Comparison of ENCODE assay signal across 9 mouse cellular contexts in genomic region chr5:108678296-108678854, GRCm38 (mm10). TPM values are rescaled to one million over a fixed set of nuclear protein-coding genes. Genes with fewer than 3 reads are reported as not detected.
DNase-seq lines count a peak whose midpoint lies in the region; TF ChIP-seq lines count a peak whose summit lies in the region.
"Had no signal": no experiment of that assay in that cellular context is flagged by ENCODE, and none has a peak within 500 bp of the region (broad histone marks: within the 10 kb centered on the region; RNA-seq: fewer than 3 reads in every experiment).

No protein-coding gene starts in this region.

- peak overlapping the region; percentile 93 for H3K27ac ChIP-seq in layer of hippocampus, adult 2 months

- no peak overlapping the region for H3K4me3 ChIP-seq in layer of hippocampus, adult 2 months

- no peak for TF ChIP-seq CTCF in layer of hippocampus, adult 2 months (conservative IDR thresholded peaks at IDR 0.05)

- peak; percentile 35 to 42 for DNase-seq in cerebellum, postnatal 25 days
- no peak for DNase-seq in cerebellum, postnatal 36 days
- DNase-seq in layer of hippocampus, adult 2 months (ENCODE audit: low spot score in 2 of 2) = no peak
- DNase-seq in layer of hippocampus, postnatal 14 days (ENCODE audit: low spot score in 2 of 2) = no peak
- DNase-seq in brain, adult 2 months (ENCODE audit: low read depth, low spot score) = peak; percentile 58
- DNase-seq in kidney, postnatal 36 days = peak; percentile 71 to 74
- DNase-seq in right cerebral cortex, postnatal 4 days = no peak
- DNase-seq in heart, adult 11 months = no peak
- DNase-seq: B cell, adult 2 months had no signal

RNA-seq across cellular contexts. Expression of gene Slc26a1, which starts 3.0 kb away (rescaled TPM):
- total RNA-seq in layer of hippocampus, adult 2 months (2021) = 1 to 10 TPM; 1.2 TPM
- total RNA-seq in layer of hippocampus, postnatal 14 days (2021) = 1 to 10 TPM; 1.4 to 2.1 TPM

RNA-seq across cellular contexts. Expression of gene Dgkq, which starts 8.9 kb away (rescaled TPM):
- 10 to 100 TPM; 50.2 to 51.5 TPM for total RNA-seq in layer of hippocampus, adult 2 months (2021)
- total RNA-seq in layer of hippocampus, postnatal 14 days (2021) = 10 to 100 TPM; 54.1 to 55.0 TPM

RNA-seq across cellular contexts. Expression of gene Fgfrl1, which starts 13.8 kb away (rescaled TPM):
- 10 to 100 TPM; 21.3 to 22.4 TPM for total RNA-seq in layer of hippocampus, adult 2 months (2021)
- 10 to 100 TPM; 17.9 to 19.8 TPM for total RNA-seq in layer of hippocampus, postnatal 14 days (2021)

RNA-seq across cellular contexts. Expression of gene Idua, which starts 18.2 kb away (rescaled TPM):
- 10 to 100 TPM; 16.8 to 17.1 TPM for total RNA-seq in layer of hippocampus, adult 2 months (2021)
- 10 to 100 TPM; 10.1 to 10.9 TPM for total RNA-seq in layer of hippocampus, postnatal 14 days (2021)

RNA-seq across cellular contexts. Expression of gene Tmem175, which starts 48.8 kb away (rescaled TPM):
- 10 to 100 TPM; 40.7 to 43.5 TPM for total RNA-seq in layer of hippocampus, adult 2 months (2021)
- total RNA-seq in layer of hippocampus, postnatal 14 days (2021) = 10 to 100 TPM; 36.7 to 41.1 TPM

Comparison
In these comparisons a context has a peak if more than half of its experiments do, and no peak if none do; other contexts are left out.
1. DNase-seq: peak in cerebellum, postnatal 25 days (2 of 2), brain, adult 2 months (single experiment) and kidney, postnatal 36 days (2 of 2); none in cerebellum, postnatal 36 days (0 of 2), layer of hippocampus, adult 2 months (0 of 2), layer of hippocampus, postnatal 14 days (0 of 2), right cerebral cortex, postnatal 4 days (single experiment) and heart, adult 11 months (single experiment).